Mouse (Mus musculus) heart, embryonic 12.5 days (tissue): ENCODE results near the gene Fezf1. TPM values are rescaled to one million over a fixed set of nuclear protein-coding genes. Genes with fewer than 3 reads are reported as not detected.

ENCODE experiments used
- ATAC-seq: fragments of 200-750 bp; cut with Nextera tagmentation; 2 replicates; pipeline ENCODE4 v1.8.0; 2017; ENCODE audit warnings: moderate TSS enrichment, moderate library complexity; ENCODE audit not compliant: insufficient number of reproducible peaks, low FRiP score
- H3K27ac ChIP-seq: fragments of 300-500 bp; sonication (generic); 2 replicates; pipeline ENCODE4 v1.5.1; 2016; ENCODE audit warnings: mild to moderate bottlenecking, moderate library complexity; ENCODE audit not compliant: poor library complexity, severe bottlenecking
- H3K27me3 ChIP-seq: fragments of 300-500 bp; sonication (generic); replicated peaks from 2 replicates; pipeline ENCODE4 v1.6.1; 2016; ENCODE audit warnings: mild to moderate bottlenecking, moderate library complexity
- H3K36me3 ChIP-seq: fragments of 300-500 bp; sonication (generic); 2 replicates; pipeline ENCODE4 v1.6.1; 2016; ENCODE audit warnings: mild to moderate bottlenecking, moderate library complexity
- H3K4me1 ChIP-seq: fragments of 300-500 bp; sonication (generic); replicated peaks from 2 replicates; pipeline ENCODE4 v1.6.1; 2016; ENCODE audit warnings: mild to moderate bottlenecking
- H3K4me2 ChIP-seq: fragments of 300-500 bp; sonication (generic); 2 replicates; pipeline ENCODE4 v1.6.1; 2016; ENCODE audit warnings: mild to moderate bottlenecking, moderate library complexity
- H3K4me3 ChIP-seq: fragments of 300-500 bp; sonication (generic); 2 replicates; pipeline ENCODE4 v1.5.1; 2016; ENCODE audit warnings: mild to moderate bottlenecking
- H3K9ac ChIP-seq: fragments of 300-500 bp; sonication (generic); 2 replicates; pipeline ENCODE4 v1.6.1; 2016; ENCODE audit warnings: mild to moderate bottlenecking, moderate library complexity
- H3K9me3 ChIP-seq: fragments of 300-500 bp; sonication (generic); replicated peaks from 2 replicates; pipeline ENCODE4 v1.6.1; 2016; ENCODE audit warnings: mild to moderate bottlenecking, moderate library complexity
- WGBS: fragments of 180-500 bp; shearing (Covaris S2); methylation state at CpG from one replicate; pipeline ENCODE4 v1.1.7; 2016; 5-methylcytosine and 5-hydroxymethylcytosine counted together
- polyA plus RNA-seq: library from polyadenylated mRNA; unstranded; fragments of >200 nt; fragmentation: Nextera tagmentation; extraction: Ambion mirVana; gene quantifications from 2 replicates; pipeline ENCODE4 v1.2.1, GENCODE M21; 2016

Gene Fezf1
- not detected in 2 replicates for polyA plus RNA-seq

DNA sequence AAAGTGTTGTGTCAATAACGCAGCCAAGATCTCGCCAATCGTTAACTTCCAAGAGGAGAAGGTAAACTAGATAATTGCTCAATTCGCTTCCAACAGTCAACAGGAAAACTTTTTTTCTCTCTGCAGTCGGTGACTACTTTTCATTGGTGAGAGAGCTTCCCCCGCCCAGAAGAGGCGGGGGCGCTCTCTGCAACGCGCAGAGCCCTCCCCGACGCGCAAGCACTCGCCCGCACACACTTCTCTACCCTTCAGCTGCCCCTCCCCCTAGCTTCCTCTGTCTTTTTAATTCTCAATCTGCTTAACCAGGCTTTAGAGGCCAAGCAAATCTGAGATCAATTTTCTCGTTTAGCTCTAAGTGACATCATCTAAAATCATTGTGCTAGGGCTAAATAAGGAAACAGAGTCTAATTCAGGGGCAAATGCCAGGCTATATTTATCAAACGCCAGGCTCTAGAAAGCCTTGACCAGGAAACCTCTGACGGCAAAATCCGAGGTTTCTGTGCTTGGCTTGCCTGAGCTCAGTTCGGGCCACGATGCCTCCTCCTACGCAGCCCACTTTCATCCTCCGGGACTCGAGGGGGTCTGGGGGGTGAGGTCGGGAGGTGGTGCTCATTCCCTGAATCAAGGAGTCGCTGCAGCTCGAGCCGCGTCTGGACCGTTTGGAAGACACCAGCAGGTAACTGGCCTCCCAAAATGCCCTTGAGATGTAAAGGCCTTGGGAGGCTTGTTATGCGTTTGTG is at the start of gene Fezf1:
Gene Fezf1 (minus strand): TSS at position 50 of the 740 bp plus-strand sequence.
- peak within 1 kb of the TSS; percentile 92 for H3K4me2 ChIP-seq
- H3K9me3 ChIP-seq: no peaks in the 10 kb centered on the region
- H3K27me3 ChIP-seq: peaks cover 72% of the 10 kb centered on the region
- no peak within 1 kb of the TSS for H3K27ac ChIP-seq
- under 1% methylated on average over 31 of the region's 31 CpGs for WGBS
- H3K9ac ChIP-seq: peak within 1 kb of the TSS; percentile 52; the same call in 1 of the 2 replicates
- peak within 1 kb of the TSS; percentile 53 for H3K4me3 ChIP-seq
- ATAC-seq: no peak
- no peaks in the 10 kb centered on the region for H3K36me3 ChIP-seq
- H3K4me1 ChIP-seq: peaks cover 23% of the 10 kb centered on the region

DNA sequence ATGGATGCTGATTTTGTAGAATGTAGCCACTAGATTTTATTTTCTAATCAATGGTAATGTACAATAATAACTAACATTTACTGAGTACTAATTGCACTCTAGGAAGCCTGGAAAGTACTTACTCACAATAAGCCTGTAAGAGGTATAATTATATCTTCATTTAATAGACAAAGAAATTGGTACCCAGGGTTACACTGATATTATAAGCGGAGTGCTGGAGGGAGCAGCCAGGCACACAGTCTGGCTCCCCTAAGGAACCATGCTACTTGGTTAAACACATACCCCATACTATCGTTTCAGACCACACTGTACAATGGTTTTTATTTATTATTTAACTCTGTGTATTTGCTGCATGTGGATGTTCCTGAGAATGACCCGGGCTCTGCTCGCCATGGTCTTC is 46.5 kb upstream of the Fezf1 start:
- no peak overlapping the region for H3K27ac ChIP-seq
- no peak for ATAC-seq
- no peaks in the 10 kb centered on the region for H3K9me3 ChIP-seq
- H3K9ac ChIP-seq: no peak overlapping the region
- no peak overlapping the region for H3K4me3 ChIP-seq
- no peak overlapping the region for H3K4me2 ChIP-seq
- no peaks in the 10 kb centered on the region for H3K4me1 ChIP-seq
- WGBS: 77% methylated on average over 4 of the region's 4 CpGs
- H3K36me3 ChIP-seq: no peaks in the 10 kb centered on the region
- H3K27me3 ChIP-seq: no peaks in the 10 kb centered on the region

DNA sequence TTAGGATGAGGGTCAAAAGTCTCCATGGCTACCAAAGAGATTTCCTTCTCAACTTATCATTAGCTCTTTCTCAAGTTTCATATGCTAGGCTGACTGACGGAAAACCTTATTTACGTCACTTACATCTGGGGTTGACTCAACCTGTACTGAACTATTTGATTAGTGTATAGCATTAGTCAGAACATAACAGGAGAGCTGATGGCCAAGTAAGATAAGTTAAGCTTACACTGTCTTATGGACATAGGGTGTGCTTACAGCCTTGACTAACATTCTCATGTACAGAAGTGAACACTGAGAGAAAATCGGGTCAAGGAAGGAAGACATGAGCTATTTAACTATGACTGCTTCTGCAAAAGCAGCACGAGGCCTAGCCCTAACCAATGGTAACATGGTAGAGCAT is 40.6 kb upstream of the Fezf1 start:
- Histone ChIP-seq H3K4me3 (no peak overlapping the region), H3K4me1 (no peaks in the 10 kb centered on the region), H3K4me2 (no peak overlapping the region), H3K9ac (no peak overlapping the region), H3K27me3 (no peaks in the 10 kb centered on the region), H3K9me3 (no peaks in the 10 kb centered on the region), H3K27ac (no peak overlapping the region), H3K36me3 (no peaks in the 10 kb centered on the region)
- ATAC-seq: no peak
- WGBS: 84% methylated on average over 4 of the region's 4 CpGs

DNA sequence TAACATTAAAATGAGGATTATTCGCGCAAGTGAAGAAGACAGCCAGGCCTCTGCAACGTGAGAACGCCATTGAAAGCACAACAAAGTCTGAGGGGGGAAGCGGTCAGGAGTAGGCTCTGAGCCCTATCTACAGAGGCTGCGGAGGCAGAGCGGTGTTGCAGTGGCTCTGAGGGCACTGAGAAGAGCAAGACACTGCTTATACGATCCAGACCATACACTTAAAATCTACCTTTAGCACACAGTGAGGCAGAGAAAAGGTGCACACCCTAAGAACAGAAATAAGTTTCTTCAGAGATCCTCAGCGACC is 33.3 kb upstream of the Fezf1 start:
- no peaks in the 10 kb centered on the region for H3K4me1 ChIP-seq

DNA sequence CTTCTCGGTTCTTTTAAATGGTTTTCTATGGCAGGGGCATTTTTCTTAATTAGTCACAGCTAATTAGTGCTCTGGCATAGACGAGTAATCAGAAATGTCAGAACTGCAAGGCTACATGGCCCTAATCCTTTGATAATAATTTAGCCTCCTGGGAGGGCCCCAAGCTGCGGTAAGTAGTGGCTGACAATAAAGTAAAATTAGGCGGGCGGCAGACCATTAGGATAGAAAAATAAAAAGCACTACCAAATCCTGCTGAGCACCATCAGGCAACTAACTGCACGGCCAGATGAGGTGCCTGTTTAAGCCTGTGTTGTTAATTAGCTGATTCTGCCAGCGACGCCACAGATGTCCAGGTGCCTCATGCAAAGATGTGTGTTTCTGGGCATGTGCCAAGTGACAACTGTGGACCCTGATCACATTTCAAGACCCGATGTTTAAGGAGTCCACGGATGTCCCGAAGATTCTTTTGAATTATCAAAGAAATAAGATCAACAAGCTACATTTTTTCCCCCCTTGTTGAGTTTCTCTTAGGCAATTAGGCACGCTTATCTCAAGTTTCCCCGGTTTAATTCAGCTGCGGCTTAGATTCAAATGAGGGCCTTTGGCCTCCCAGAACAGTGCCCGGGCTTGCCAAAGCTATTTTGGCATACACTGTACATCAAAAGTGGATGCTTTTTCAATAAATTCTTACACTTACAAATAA is 32.8 kb upstream of the Fezf1 start:
- Histone ChIP-seq H3K4me3 (no peak overlapping the region), H3K27ac (no peak overlapping the region), H3K9me3 (no peaks in the 10 kb centered on the region), H3K27me3 (peaks cover 13% of the 10 kb centered on the region; the same call in 1 of the 2 replicates), H3K4me2 (no peak overlapping the region), H3K36me3 (no peaks in the 10 kb centered on the region), H3K9ac (no peak overlapping the region), H3K4me1 (no peaks in the 10 kb centered on the region)
- WGBS: 40% methylated on average over 15 of the region's 15 CpGs
- ATAC-seq: no peak

More for the DNA sequence above, 33.3 kb upstream of the Fezf1 start:
- no peak for ATAC-seq
- Histone ChIP-seq H3K27me3 (peaks cover 13% of the 10 kb centered on the region; the same call in 1 of the 2 replicates), H3K27ac (no peak overlapping the region), H3K9me3 (no peaks in the 10 kb centered on the region), H3K9ac (no peak overlapping the region), H3K36me3 (no peaks in the 10 kb centered on the region), H3K4me2 (no peak overlapping the region), H3K4me3 (no peak overlapping the region)
- 45% methylated on average over 9 of the region's 9 CpGs for WGBS

DNA sequence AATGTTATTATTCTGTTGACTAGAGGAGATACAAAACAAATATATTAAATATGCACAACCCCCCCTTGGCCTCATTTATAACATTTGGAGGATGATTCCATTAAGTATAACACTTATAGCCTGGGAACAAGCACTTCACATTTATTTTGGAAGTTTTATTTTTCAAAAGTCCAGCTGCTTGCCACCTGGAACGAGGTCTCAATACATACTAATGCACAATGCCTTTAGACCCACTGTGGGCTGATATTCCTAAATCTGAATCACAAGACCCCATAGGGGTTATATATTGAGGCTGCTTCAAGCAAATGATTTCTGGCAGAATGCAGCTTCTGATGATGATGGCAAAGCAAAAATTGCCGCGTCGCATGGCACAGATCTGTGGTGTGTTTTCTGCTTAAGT is 25.3 kb upstream of the Fezf1 start:
- 79% methylated on average over 4 of the region's 4 CpGs for WGBS
- Histone ChIP-seq H3K9ac (no peak overlapping the region), H3K27me3 (peaks cover 19% of the 10 kb centered on the region), H3K9me3 (no peaks in the 10 kb centered on the region), H3K27ac (no peak overlapping the region), H3K4me1 (no peaks in the 10 kb centered on the region), H3K4me2 (no peak overlapping the region), H3K4me3 (no peak overlapping the region), H3K36me3 (no peaks in the 10 kb centered on the region)
- ATAC-seq: no peak

DNA sequence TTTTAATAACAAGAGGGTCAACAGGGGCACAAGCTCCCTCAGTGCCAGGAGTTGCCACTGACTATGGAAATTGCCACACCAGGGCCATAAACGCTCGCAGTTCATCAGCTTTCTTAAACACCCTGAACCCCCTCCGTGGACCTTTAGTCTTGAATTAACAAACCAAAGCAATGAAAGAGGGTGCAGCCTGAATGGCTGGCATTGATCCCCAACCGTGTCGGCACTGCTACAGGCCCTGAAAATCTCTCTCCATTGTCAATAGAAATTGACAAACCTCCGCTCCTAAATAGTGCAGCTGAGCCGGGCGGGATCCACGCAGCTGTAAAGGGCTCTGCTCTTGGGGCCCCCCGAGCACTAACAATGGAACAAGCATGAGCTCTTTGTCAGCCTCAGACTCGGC is 24.8 kb upstream of the Fezf1 start:
- Histone ChIP-seq H3K9me3 (no peaks in the 10 kb centered on the region), H3K27me3 (peaks cover 19% of the 10 kb centered on the region), H3K4me1 (no peaks in the 10 kb centered on the region), H3K27ac (no peak overlapping the region), H3K4me2 (peak overlapping the region; percentile 4; the same call in 1 of the 2 replicates), H3K4me3 (no peak overlapping the region), H3K36me3 (no peaks in the 10 kb centered on the region), H3K9ac (no peak overlapping the region)
- no peak for ATAC-seq
- 12% methylated on average over 11 of the region's 11 CpGs for WGBS

DNA sequence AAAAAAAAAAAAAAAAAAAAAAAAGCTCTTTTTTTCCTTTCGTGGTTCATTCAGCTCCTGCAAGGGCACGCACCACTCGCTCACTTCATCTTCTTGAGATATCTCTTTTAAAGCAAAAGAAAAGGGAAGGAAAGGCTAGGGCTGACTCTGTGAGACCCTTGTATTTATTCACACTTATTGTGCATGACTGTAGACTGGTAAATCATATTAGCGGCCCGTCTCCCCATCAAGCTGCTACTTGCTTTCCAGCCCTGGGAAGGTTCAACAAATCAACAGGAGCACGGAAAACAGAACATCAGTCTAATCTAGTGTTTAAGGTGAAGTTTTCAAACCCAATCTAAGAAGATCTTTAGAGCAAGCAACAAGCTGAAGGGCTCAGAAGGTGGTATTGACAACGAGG is 24.4 kb upstream of the Fezf1 start:
- Histone ChIP-seq H3K4me2 (no peak overlapping the region), H3K27me3 (peaks cover 19% of the 10 kb centered on the region), H3K9ac (no peak overlapping the region), H3K27ac (no peak overlapping the region), H3K4me1 (no peaks in the 10 kb centered on the region), H3K9me3 (no peaks in the 10 kb centered on the region), H3K36me3 (no peaks in the 10 kb centered on the region), H3K4me3 (no peak overlapping the region)
- ATAC-seq: no peak
- 32% methylated on average over 7 of the region's 7 CpGs for WGBS

DNA sequence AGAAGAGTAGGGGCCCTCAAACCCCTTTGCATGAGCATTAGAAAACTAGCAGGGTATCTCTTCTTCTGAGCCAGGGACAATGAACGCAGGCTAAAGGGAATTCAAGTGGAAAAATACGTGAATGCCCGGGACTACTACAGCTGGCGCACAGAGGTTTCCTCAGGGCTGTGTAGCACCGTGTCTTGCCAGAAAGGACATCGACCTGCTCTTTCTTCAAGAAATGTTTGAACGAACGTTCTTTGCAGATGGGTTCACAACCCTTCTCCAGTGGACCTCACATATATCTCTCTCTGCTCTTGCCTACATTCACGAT is 12.5 kb upstream of the Fezf1 start:
- no peaks in the 10 kb centered on the region for H3K9me3 ChIP-seq
- H3K4me3 ChIP-seq: peak overlapping the region; percentile 25
- H3K36me3 ChIP-seq: no peaks in the 10 kb centered on the region
- H3K27ac ChIP-seq: no peak overlapping the region
- ATAC-seq: no peak
- no peak overlapping the region for H3K9ac ChIP-seq
- peaks cover 9% of the 10 kb centered on the region for H3K4me1 ChIP-seq
- 2% methylated on average over 9 of the region's 9 CpGs for WGBS
- peak overlapping the region; percentile 56 for H3K4me2 ChIP-seq
- peaks cover 72% of the 10 kb centered on the region for H3K27me3 ChIP-seq

DNA sequence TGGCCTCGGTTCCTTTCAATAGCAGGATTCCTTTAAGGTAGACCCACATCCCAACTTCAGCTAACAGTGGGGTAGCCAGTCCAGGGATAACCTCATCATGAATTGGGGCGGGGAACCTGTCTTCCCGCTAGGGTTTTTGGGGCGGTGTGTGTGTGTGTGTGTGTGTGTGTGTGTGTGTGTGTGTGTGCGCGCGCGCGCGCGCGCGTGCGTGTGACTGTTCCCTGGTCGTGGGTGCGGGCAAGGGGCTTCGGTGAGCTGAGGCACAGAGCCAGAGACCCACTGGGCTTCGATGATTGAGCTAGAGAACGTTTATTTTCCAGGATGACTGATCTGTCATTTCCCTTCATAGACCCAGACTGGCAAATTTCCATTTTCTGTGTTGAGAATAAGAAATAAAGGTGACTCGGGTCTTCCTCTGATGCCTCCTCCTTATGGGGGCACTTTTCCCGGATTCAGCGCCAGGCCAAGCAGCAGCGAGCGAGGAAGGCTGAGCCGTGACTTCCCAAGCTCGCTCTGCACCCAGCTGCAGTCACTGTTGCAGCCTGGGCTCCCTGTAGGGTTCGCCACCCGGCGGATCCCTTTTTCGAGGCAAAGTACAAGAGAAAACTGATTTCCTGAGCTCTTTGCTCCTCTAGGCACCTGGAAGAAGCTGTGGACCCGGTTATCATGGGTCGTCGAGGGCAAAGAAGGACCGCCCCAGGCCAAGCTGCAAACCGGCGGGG is 12.0 kb upstream of the Fezf1 start:
- Histone ChIP-seq H3K27ac (no peak overlapping the region), H3K4me2 (peak overlapping the region; percentile 56), H3K9ac (no peak overlapping the region), H3K36me3 (no peaks in the 10 kb centered on the region), H3K9me3 (no peaks in the 10 kb centered on the region), H3K4me3 (peak overlapping the region; percentile 25), H3K4me1 (peaks cover 9% of the 10 kb centered on the region), H3K27me3 (peaks cover 75% of the 10 kb centered on the region)
- ATAC-seq: no peak
- 5% methylated on average over 36 of the region's 36 CpGs for WGBS

DNA sequence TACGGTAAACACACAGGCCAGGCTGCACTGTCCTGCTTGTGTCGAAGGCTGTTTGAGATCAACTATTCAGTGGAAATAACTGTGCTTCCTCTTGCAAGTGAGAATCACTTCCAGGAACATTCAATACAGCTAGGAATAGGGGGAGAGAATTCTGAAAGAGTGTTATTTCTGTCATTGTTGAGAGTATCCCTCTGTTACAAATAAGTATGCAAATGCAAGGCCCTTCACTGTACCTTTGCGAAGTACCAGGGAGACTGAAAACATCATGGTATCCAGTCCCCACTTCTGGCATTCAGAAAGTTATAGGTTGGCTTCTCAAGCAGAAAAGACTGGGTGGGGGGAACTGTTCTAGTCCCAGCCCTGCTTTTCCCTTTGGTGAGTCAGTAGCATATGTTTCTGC is 9.8 kb upstream of the Fezf1 start:
- H3K9ac ChIP-seq: no peak overlapping the region
- no peak for ATAC-seq
- H3K9me3 ChIP-seq: no peaks in the 10 kb centered on the region
- no peak overlapping the region for H3K4me2 ChIP-seq
- H3K27ac ChIP-seq: no peak overlapping the region
- peaks cover 9% of the 10 kb centered on the region for H3K4me1 ChIP-seq
- WGBS: 19% methylated on average over 3 of the region's 3 CpGs
- H3K27me3 ChIP-seq: peaks cover 82% of the 10 kb centered on the region
- no peak overlapping the region for H3K4me3 ChIP-seq
- H3K36me3 ChIP-seq: no peaks in the 10 kb centered on the region
